Mouse (Mus musculus) thymus, adult 2 months (tissue): ENCODE data around the gene Ticrr.

Experiments used
- CTCF ChIP-seq: fragments of 200-500 bp; IDR thresholded peaks from 2 replicates; pipeline ENCODE4 v1.5.1; 2012; ENCODE audit warnings: mild to moderate bottlenecking, control low read depth, low read length, moderate library complexity, borderline replicate concordance; ENCODE audit not compliant: control insufficient read depth, poor library complexity, insufficient read depth; ENCODE audit errors: extremely low read depth
- POLR2A ChIP-seq: fragments of 200-500 bp; IDR thresholded peaks from 2 replicates; pipeline ENCODE4 v1.6.1; 2012; ENCODE audit warnings: mild to moderate bottlenecking, low read length, control low read depth, moderate library complexity; ENCODE audit not compliant: control insufficient read depth, poor library complexity, insufficient read depth; ENCODE audit errors: extremely low read depth

- TF ChIP-seq CTCF (no peak), POLR2A (no peak)
These were observed 45.2 kb downstream of the Ticrr start for GRCm38 (mm10) chr7:79705210-79705609.
